Mouse (Mus musculus) hindbrain, embryonic 12.5 days (tissue): ENCODE results near the gene Rnf157. TPM values are rescaled to one million over a fixed set of nuclear protein-coding genes. Genes with fewer than 3 reads are reported as not detected.
"Not testable (repeated sequence)": the region's sequence is repeated elsewhere in the genome, so short reads cannot be mapped to it uniquely, and the experiment has no call there.

Experiments
- ATAC-seq: fragments of 200-750 bp; cut with Nextera tagmentation; 2 replicates; pipeline ENCODE4 v1.8.0; 2017; ENCODE audit warnings: moderate TSS enrichment; ENCODE audit not compliant: low FRiP score
- H3K27ac ChIP-seq: fragments of 300-500 bp; sonication (generic); 2 replicates; pipeline ENCODE4 v1.5.1; 2016; ENCODE audit warnings: mild to moderate bottlenecking
- H3K27me3 ChIP-seq: fragments of 300-500 bp; sonication (generic); 2 replicates; pipeline ENCODE4 v1.6.1; 2016; ENCODE audit warnings: mild to moderate bottlenecking
- H3K36me3 ChIP-seq: fragments of 300-500 bp; sonication (generic); 2 replicates; pipeline ENCODE4 v1.6.1; 2016; ENCODE audit warnings: mild to moderate bottlenecking
- H3K4me1 ChIP-seq: fragments of 300-500 bp; sonication (generic); 2 replicates; pipeline ENCODE4 v1.6.1; 2016
- H3K4me2 ChIP-seq: fragments of 300-500 bp; sonication (generic); replicated peaks from 2 replicates; pipeline ENCODE4 v1.6.1; 2016; ENCODE audit warnings: mild to moderate bottlenecking
- H3K4me3 ChIP-seq: fragments of 300-500 bp; sonication (generic); 2 replicates; pipeline ENCODE4 v1.5.1; 2016; ENCODE audit warnings: mild to moderate bottlenecking
- H3K9ac ChIP-seq: fragments of 300-500 bp; sonication (generic); 2 replicates; pipeline ENCODE4 v1.6.1; 2016; ENCODE audit warnings: mild to moderate bottlenecking, moderate library complexity
- H3K9me3 ChIP-seq: fragments of 300-500 bp; sonication (generic); replicated peaks from 2 replicates; pipeline ENCODE4 v1.6.1; 2016; ENCODE audit warnings: mild to moderate bottlenecking
- WGBS: fragments of 180-500 bp; shearing (Covaris S2); methylation state at CpG from one replicate; pipeline ENCODE4 v1.1.7; 2016; 5-methylcytosine and 5-hydroxymethylcytosine counted together
- polyA plus RNA-seq: library from polyadenylated mRNA; unstranded; fragments of >200 nt; fragmentation: Nextera tagmentation; extraction: Ambion mirVana; gene quantifications from 2 replicates; pipeline ENCODE4 v1.2.1, GENCODE M21; 2016

The Rnf157 gene
- polyA plus RNA-seq, 1 experiment from 2014 or later: 44.8 TPM

DNA sequence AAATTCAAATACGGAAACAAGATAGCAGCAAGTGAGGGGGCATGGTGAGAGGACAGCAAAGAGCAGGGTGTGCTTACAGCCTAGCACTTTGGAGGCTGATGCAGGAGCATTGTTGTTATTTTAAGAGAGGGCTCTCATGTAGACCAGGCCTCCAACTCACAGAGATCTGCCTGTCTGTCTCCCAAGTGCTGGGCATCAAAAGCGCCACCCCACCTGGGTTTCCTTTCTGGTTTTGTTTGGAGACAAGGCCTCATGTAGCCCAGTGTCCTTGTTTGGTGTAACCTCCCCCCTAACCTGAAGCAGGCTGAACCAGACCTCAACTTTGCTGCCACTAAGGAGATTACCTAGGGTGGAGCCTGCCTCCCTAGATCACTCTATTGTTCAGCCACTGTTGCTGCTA is 9.7 kb upstream of the Rnf157 start:
- ATAC-seq: no peak
- Histone ChIP-seq H3K4me1 (peaks cover 5% of the 10 kb centered on the region; the same call in 1 of the 2 replicates), H3K36me3 (no peaks in the 10 kb centered on the region), H3K9me3 (no peaks in the 10 kb centered on the region), H3K9ac (no peak overlapping the region), H3K4me2 (no peak overlapping the region), H3K27me3 (no peaks in the 10 kb centered on the region), H3K27ac (no peak overlapping the region), H3K4me3 (no peak overlapping the region)
- 92% methylated on average over 2 of the region's 2 CpGs for WGBS

- no peak overlapping the region for H3K9ac ChIP-seq
- H3K27me3 ChIP-seq: no peaks in the 10 kb centered on the region
- peaks cover 5% of the 10 kb centered on the region; the same call in 1 of the 2 replicates for H3K4me1 ChIP-seq
- H3K9me3 ChIP-seq: no peaks in the 10 kb centered on the region
- no peak for ATAC-seq
- H3K36me3 ChIP-seq: no peaks in the 10 kb centered on the region
- no peak overlapping the region for H3K4me2 ChIP-seq
- 74% methylated on average over 6 of the region's 6 CpGs for WGBS
- H3K4me3 ChIP-seq: no peak overlapping the region
- H3K27ac ChIP-seq: no peak overlapping the region
Observed at GRCm38 (mm10) chr11:116421102-116421501, 8.3 kb upstream of the Rnf157 start.

DNA sequence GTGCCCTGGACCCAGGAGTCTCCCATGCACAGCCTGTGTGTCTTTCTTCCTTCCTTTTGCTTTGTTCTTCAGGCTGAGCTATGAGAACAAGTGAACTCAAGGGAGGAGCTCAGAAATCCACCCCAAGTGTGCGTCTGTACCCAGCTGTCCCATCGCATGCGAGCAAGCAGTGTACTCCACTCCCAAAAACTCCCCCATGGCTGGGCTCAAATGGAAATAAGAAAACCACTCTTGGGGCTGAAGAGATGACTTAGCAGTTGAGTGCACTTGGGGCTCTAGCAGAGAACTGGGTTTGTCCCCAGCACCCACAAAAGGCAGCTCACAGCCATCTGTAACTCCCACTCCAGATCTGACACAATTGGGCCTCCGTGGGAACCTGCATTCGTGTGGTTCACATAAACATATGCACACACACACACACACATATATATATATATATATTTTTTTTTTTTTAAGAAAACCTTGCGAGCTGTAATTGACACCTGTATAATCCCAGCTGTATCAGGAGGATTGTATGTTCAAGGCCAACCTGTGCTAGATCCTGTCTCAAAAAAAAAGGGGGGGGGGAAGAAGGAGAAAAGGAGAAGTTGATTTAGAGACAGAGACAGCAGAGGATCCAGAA is 6.1 kb upstream of the Rnf157 start:
- peaks cover 5% of the 10 kb centered on the region; the same call in 1 of the 2 replicates for H3K4me1 ChIP-seq
- no peaks in the 10 kb centered on the region for H3K9me3 ChIP-seq
- 0 out of 2 replicates have a peak overlapping the region, but pooled peaks have one; percentile 49 for H3K27ac ChIP-seq
- H3K4me3 ChIP-seq: no peak overlapping the region
- no peak for ATAC-seq
- H3K36me3 ChIP-seq: no peaks in the 10 kb centered on the region
- H3K4me2 ChIP-seq: no peak overlapping the region
- H3K27me3 ChIP-seq: no peaks in the 10 kb centered on the region
- H3K9ac ChIP-seq: no peak overlapping the region
- WGBS: 72% methylated on average over 6 of the region's 6 CpGs

DNA sequence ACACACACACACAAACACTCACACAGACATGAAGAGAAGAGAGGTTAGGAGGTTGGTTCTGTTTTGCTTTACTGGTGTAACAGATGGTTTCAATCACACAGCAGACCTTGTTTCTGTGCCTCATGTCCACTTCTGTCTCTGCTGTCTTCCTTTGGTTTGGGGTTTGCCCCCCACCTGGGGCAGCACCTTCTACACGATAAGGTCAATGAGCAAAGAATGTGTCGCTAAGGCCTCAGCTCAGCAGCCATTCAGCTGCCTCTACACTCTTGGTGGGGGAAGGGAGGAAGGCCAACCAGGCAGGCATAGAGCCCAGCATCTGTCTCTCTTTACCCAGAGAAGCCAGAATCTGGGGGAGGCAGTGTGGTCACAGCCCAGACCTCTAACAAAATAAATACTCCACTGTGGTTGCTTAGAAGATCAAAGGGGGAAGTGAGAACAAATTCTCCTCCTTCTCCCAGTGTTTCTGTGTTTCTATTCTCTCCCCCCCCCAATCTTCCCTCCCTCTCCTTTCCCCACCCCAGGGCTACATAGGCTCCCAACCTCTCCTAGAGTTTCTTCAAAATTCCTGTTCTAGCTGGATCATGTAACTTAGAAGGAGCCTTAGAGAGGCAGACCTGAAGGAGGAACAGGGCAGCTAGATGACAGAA is 5.5 kb upstream of the Rnf157 start:
- ATAC-seq: no peak
- no peak overlapping the region for H3K4me3 ChIP-seq

DNA sequence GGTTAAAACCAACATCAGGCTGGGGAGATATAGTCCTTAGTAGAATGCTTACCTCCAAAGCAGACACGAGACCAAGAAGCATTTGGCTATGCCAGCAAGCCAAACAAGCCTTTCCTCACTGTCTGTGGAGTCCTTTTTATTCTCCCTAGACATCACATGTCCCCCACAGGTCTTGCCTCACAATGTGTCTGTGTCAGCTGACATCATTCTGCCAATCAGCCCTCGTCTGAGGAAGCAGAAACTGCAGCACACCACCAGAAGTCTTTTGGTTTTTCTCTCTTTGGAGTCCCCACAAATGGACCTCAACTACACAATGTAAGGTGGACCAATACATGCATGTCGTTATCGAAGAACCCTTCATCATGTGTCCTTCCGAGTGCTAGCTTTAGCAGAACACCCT is 4.2 kb upstream of the Rnf157 start:
- WGBS: 87% methylated on average over 5 of the region's 5 CpGs
- Histone ChIP-seq H3K9ac (no peak overlapping the region), H3K36me3 (no peaks in the 10 kb centered on the region), H3K27me3 (no peaks in the 10 kb centered on the region), H3K9me3 (no peaks in the 10 kb centered on the region), H3K4me1 (peaks cover 13% of the 10 kb centered on the region), H3K27ac (no peak overlapping the region), H3K4me3 (no peak overlapping the region), H3K4me2 (no peak overlapping the region)
- ATAC-seq: no peak

More for the DNA sequence above, 5.5 kb upstream of the Rnf157 start:
- no peak overlapping the region for H3K4me2 ChIP-seq
- 6% methylated on average over 2 of the region's 2 CpGs for WGBS
- no peaks in the 10 kb centered on the region for H3K27me3 ChIP-seq
- H3K9me3 ChIP-seq: no peaks in the 10 kb centered on the region
- no peaks in the 10 kb centered on the region for H3K36me3 ChIP-seq
- peaks cover 9% of the 10 kb centered on the region for H3K4me1 ChIP-seq
- no peak overlapping the region for H3K9ac ChIP-seq
- H3K27ac ChIP-seq: peak overlapping the region; percentile 49; the same call in 1 of the 2 replicates

- Histone ChIP-seq H3K27ac (no peak overlapping the region), H3K9me3 (no peaks in the 10 kb centered on the region), H3K36me3 (no peaks in the 10 kb centered on the region), H3K4me3 (no peak overlapping the region), H3K4me1 (peaks cover 20% of the 10 kb centered on the region), H3K4me2 (no peak overlapping the region), H3K27me3 (no peaks in the 10 kb centered on the region), H3K9ac (no peak overlapping the region)
- no peak for ATAC-seq
- 80% methylated on average over 6 of the region's 6 CpGs for WGBS
Observed at GRCm38 (mm10) chr11:116416196-116416943, 3.5 kb upstream of the Rnf157 start.

DNA sequence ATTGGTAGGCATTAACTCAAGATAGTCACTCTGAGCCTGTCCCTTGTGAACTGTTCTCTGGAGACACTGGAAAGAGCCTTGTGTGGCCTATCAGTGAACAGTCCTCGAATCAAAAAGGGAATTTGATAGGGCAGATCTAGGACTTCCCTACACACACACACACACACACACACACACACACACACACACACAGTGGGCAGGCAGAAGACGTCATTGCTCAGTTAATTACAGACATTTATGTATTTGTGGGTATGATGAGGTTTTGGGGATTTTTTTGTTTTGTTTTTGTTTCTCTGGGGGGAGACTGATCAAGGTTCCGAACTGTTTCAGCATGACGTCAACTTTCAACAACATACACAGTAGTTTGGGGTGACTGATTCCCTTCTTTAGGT is 795 bp upstream of the Rnf157 start:
- peak overlapping the region; percentile 85 for H3K4me3 ChIP-seq
- WGBS: 77% methylated on average over 4 of the region's 4 CpGs
- peak overlapping the region; percentile 93 for H3K27ac ChIP-seq
- H3K9ac ChIP-seq: no peak overlapping the region
- H3K36me3 ChIP-seq: no peaks in the 10 kb centered on the region
- peaks cover 28% of the 10 kb centered on the region for H3K4me1 ChIP-seq
- H3K27me3 ChIP-seq: no peaks in the 10 kb centered on the region
- H3K4me2 ChIP-seq: peak overlapping the region; percentile 96
- peak; percentile 44; the same call in 1 of the 2 replicates for ATAC-seq
- no peaks in the 10 kb centered on the region for H3K9me3 ChIP-seq

DNA sequence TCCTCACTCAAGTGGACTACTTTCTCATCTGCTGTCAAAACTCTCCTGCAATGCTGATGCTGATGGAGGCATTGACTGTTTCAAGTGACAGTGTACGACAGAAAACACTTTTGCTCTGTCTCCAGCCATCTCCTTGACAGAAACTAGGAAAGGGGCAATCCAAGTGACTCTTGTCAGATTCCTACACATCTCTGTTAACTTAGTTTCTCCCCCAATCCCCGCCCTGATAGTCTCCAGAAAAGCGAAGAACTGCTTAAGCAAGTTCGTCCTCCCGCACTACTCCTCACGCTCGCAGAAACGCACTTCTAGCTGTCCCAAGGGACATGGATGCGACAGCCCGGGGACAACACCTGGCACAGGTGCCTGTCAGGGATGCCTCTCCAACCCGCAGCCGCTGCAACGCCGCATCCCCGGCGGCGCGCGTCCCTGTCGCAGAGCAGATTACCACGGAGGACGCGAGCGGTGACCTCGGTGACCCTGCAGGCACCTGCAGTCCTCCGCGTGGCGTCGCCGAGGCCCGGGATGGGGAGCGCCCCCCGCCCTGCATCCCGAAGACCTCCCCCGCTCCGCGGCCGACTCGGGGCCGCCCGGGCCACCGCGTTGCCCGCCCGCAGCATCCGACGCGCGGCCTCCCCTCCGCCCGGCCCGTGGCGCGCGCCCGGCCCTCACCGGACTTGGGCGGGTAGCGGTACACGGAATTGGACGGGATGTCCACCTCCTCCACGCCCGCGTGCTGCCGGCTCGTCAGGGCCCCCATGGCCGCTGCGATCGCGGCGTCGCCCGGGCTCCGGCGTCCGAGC is 604 bp downstream of the Rnf157 start:
- WGBS: under 1% methylated on average over 66 of the region's 76 CpGs
- Histone ChIP-seq H3K9me3 (no peaks in the 10 kb centered on the region), H3K36me3 (no peaks in the 10 kb centered on the region), H3K4me3 (peak overlapping the region; percentile 85), H3K4me2 (peak overlapping the region; percentile 96), H3K27ac (peak overlapping the region; percentile 93), H3K4me1 (peaks cover 24% of the 10 kb centered on the region), H3K9ac (peak overlapping the region; percentile 97), H3K27me3 (no peaks in the 10 kb centered on the region)
- ATAC-seq: peak; percentile 36

DNA sequence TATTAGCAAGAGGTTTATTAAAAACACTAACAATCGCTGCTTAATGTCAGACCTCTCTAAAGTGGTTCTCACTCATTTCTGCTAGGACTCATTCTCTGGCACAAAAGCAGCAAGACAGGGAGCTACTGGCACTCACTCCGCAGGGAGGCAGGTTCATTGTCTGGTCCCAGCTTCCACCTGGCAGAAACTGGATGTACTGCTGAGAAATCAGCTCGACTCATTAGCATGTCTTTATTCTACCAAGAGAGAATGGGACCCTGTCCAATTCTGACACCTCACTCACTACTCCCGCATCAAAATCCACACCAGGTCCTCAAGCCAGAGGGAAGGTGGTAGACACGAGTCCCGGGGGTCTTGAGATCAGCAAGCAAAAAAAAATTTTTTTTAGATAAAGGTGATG is 1.2 kb downstream of the Rnf157 start:
- 0 out of 2 replicates have a peak overlapping the region, but pooled peaks have one; percentile 93 for H3K27ac ChIP-seq
- no peak for ATAC-seq
- H3K4me3 ChIP-seq: peak overlapping the region; percentile 85
- 10% methylated on average over 6 of the region's 6 CpGs for WGBS
- H3K36me3 ChIP-seq: no peaks in the 10 kb centered on the region
- peak overlapping the region; percentile 96 for H3K4me2 ChIP-seq
- H3K9ac ChIP-seq: peak overlapping the region; percentile 97
- H3K9me3 ChIP-seq: no peaks in the 10 kb centered on the region
- H3K4me1 ChIP-seq: peaks cover 24% of the 10 kb centered on the region
- H3K27me3 ChIP-seq: no peaks in the 10 kb centered on the region

- ATAC-seq, H3K9me3 ChIP-seq, H3K36me3 ChIP-seq, H3K27me3 ChIP-seq, H3K4me3 ChIP-seq, H3K9ac ChIP-seq, H3K27ac ChIP-seq: not testable (repeated sequence)
- WGBS: 95% methylated on average over 4 of the region's 4 CpGs
- Histone ChIP-seq H3K4me2 (0 out of 2 replicates have a peak overlapping the region, but pooled peaks have one; percentile 7), H3K4me1 (peaks cover 24% of the 10 kb centered on the region)
Observed at GRCm38 (mm10) chr11:116410415-116410814, 2.4 kb downstream of the Rnf157 start.

DNA sequence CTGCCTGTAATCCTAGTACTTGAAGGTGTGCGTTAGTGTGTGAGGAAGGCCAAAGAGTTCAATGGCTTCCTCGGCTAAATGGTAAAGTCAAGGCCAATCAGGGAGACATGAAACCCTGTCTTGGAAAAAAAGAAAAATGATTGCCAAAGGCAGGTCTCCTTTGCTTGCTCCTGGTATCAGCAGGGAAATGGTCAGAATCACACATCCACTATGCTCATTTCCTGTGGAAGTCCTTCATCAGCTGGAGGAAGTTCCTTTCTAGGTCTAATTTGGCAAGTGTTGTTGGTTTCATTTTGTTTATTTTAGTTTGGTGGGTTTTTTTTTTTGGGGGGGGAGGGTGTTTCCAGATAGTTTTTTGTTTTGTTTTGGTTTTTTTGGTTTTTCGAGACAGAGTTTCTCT is 3.8 kb downstream of the Rnf157 start:
- no peaks in the 10 kb centered on the region for H3K9me3 ChIP-seq
- no peak overlapping the region for H3K9ac ChIP-seq
- no peaks in the 10 kb centered on the region for H3K27me3 ChIP-seq
- peaks cover 24% of the 10 kb centered on the region for H3K4me1 ChIP-seq
- H3K36me3 ChIP-seq: peaks cover 6% of the 10 kb centered on the region
- H3K4me3 ChIP-seq: no peak overlapping the region
- 86% methylated on average over 3 of the region's 3 CpGs for WGBS
- no peak for ATAC-seq
- no peak overlapping the region for H3K27ac ChIP-seq
- H3K4me2 ChIP-seq: no peak overlapping the region
